Mouse (Mus musculus): ENCODE results near the gene Abca3.
"Not testable (repeated sequence)": the region's sequence is repeated elsewhere in the genome, so short reads cannot be mapped to it uniquely, and the experiment has no call there.

Abca3 gene

GRCm38 (mm10) chr17:24437016-24437415 lies 85.3 kb downstream of the Abca3 start:
- peak in 1 of 2 experiments; percentile 83 for DNase-seq (ENCODE audit: inconsistent age in 2 of 2, low spot score in 1 of 2)

GRCm38 (mm10) chr17:24440377-24440776 lies 88.6 kb downstream of the Abca3 start:
- peak in 1 of 2 experiments; percentile 68 for DNase-seq (ENCODE audit: inconsistent age in 2 of 2, low spot score in 1 of 2)

- no peak for DNase-seq (ENCODE audit: inconsistent age in 2 of 2, low spot score in 1 of 2)
Measured at GRCm38 (mm10) chr17:24441148-24441547, 89.4 kb downstream of the Abca3 start.

GRCm38 (mm10) chr17:24442107-24442506 lies 90.4 kb downstream of the Abca3 start:
- DNase-seq (ENCODE audit: inconsistent age in 2 of 2, low spot score in 1 of 2): no peak

GRCm38 (mm10) chr17:24442632-24443155 lies 90.9 kb downstream of the Abca3 start, which contains the start of gene Dnase1l2:
TSS of gene Dnase1l2 (minus strand) at chr17:24443105.
- no peak for DNase-seq (ENCODE audit: inconsistent age in 2 of 2, low spot score in 1 of 2)

- no peak for DNase-seq (ENCODE audit: inconsistent age in 2 of 2, low spot score in 1 of 2)
Measured at GRCm38 (mm10) chr17:24443409-24443808, 91.7 kb downstream of the Abca3 start.

GRCm38 (mm10) chr17:24446590-24446989 lies 94.8 kb downstream of the Abca3 start:
- DNase-seq (ENCODE audit: inconsistent age in 2 of 2, low spot score in 1 of 2): no peak

- no peak for DNase-seq (ENCODE audit: inconsistent age in 2 of 2, low spot score in 1 of 2)
Measured at GRCm38 (mm10) chr17:24449507-24449906, 97.8 kb downstream of the Abca3 start.

GRCm38 (mm10) chr17:24451220-24451619 lies 99.5 kb downstream of the Abca3 start:
- DNase-seq (ENCODE audit: inconsistent age in 2 of 2, low spot score in 1 of 2): no peak

GRCm38 (mm10) chr17:24453372-24453771 lies 101.6 kb downstream of the Abca3 start:
- DNase-seq (ENCODE audit: inconsistent age in 2 of 2, low spot score in 1 of 2): peak; percentile 48 to 73

GRCm38 (mm10) chr17:24454218-24454755 lies 102.5 kb downstream of the Abca3 start:
- no peak for DNase-seq (ENCODE audit: inconsistent age in 2 of 2, low spot score in 1 of 2)

GRCm38 (mm10) chr17:24454756-24455522 lies 103.2 kb downstream of the Abca3 start:
- DNase-seq (ENCODE audit: inconsistent age in 2 of 2, low spot score in 1 of 2): peak; percentile 100

GRCm38 (mm10) chr17:24455523-24456206 lies 103.9 kb downstream of the Abca3 start:
- DNase-seq (ENCODE audit: inconsistent age in 2 of 2, low spot score in 1 of 2): not testable (repeated sequence)

All from adrenal gland, adult (tissue).